ENCODE assay signal across 8 mouse cellular contexts in genomic region chr11:95042096-95042495, GRCm38 (mm10). TPM values are rescaled to one million over a fixed set of nuclear protein-coding genes. Genes with fewer than 3 reads are reported as not detected.
DNase-seq lines count a peak whose midpoint lies in the region.

No protein-coding gene starts in this region.

- peaks cover 45% of the 10 kb centered on the region for H3K4me1 ChIP-seq in megakaryocyte, embryonic 14.5 days

- peak overlapping the region; percentile 97 for H3K4me3 ChIP-seq in megakaryocyte, embryonic 14.5 days (replicated peaks)

- H3K36me3 ChIP-seq in megakaryocyte, embryonic 14.5 days (replicated peaks; ENCODE audit: low read length) = peaks cover 27% of the 10 kb centered on the region

- H3K27me3 ChIP-seq in megakaryocyte, embryonic 14.5 days (replicated peaks) = peaks cover 68% of the 10 kb centered on the region

- intact Hi-C loops in gastrocnemius, postnatal 14 days (cut with DNase I; ENCODE audit: low total_unique reads) = no loop called here

- H3K9me3 ChIP-seq in megakaryocyte, embryonic 14.5 days = no peaks in the 10 kb centered on the region

- peak; percentile 73 for DNase-seq in adrenal gland, adult 8-10 months
- DNase-seq in embryo, embryonic 10.5 days (ENCODE audit: low spot score) = peak; percentile 96
- DNase-seq in gastrocnemius, postnatal 14 days = peak; percentile 82
- DNase-seq in induced T-regulatory cell, adult 2 months (ENCODE audit: low read depth) = peak; percentile 80
- peak; percentile 75 to 76 for DNase-seq in left cerebral cortex, adult 8-10 months (ENCODE audit: low spot score in 2 of 2)
- peak; percentile 89 to 90 for DNase-seq in right cerebral cortex, postnatal 10 days (ENCODE audit: low spot score in 2 of 2)
- DNase-seq in yolk sac, embryonic 10.5 days (ENCODE audit: low spot score) = peak; percentile 77

RNA-seq across cellular contexts. Expression of gene Pdk2, which starts 0.9 kb away (rescaled TPM):
- 10 to 100 TPM; 60.9 to 90.5 (median 76.0) TPM for total RNA-seq in adrenal gland, adult 8-10 months (2022)
- 100 to 1,000 TPM; 330 to 344 TPM for total RNA-seq in gastrocnemius, postnatal 14 days (2021)
- 100 to 1,000 TPM; 112 to 125 (median 120) TPM for total RNA-seq in left cerebral cortex, adult 8-10 months (2022)
- polyA plus RNA-seq in megakaryocyte, embryonic 14.5 days (2012; ENCODE audit: insufficient read depth, low replicate concordance) = 35.1 and 38.6 TPM in 2 replicates

RNA-seq across cellular contexts. Expression of gene Samd14, which starts 32.4 kb away (rescaled TPM):
- total RNA-seq in adrenal gland, adult 8-10 months (2022) = 1 to 10 TPM; 3.9 to 9.1 (median 5.6) TPM
- total RNA-seq in gastrocnemius, postnatal 14 days (2021) = 1 to 10 TPM; 1.7 to 2.2 TPM
- total RNA-seq in left cerebral cortex, adult 8-10 months (2022) = 10 to 100 TPM; 24.4 to 28.9 (median 28.7) TPM
- polyA plus RNA-seq in megakaryocyte, embryonic 14.5 days (2012; ENCODE audit: insufficient read depth, low replicate concordance) = 775 and 2,394 TPM in 2 replicates

RNA-seq across cellular contexts. Expression of gene Itga3, which starts 34.5 kb away (rescaled TPM):
- total RNA-seq in adrenal gland, adult 8-10 months (2022) = 10 to 100 TPM; 40.8 to 74.6 (median 49.9) TPM
- total RNA-seq in gastrocnemius, postnatal 14 days (2021) = 1 to 10 TPM; 3.5 to 4.0 TPM
- 10 to 100 TPM; 15.9 to 22.5 (median 19.6) TPM for total RNA-seq in left cerebral cortex, adult 8-10 months (2022)
- 0.08 TPM in 1 of 2 replicates, not detected in the other for polyA plus RNA-seq in megakaryocyte, embryonic 14.5 days (2012; ENCODE audit: insufficient read depth, low replicate concordance)

RNA-seq across cellular contexts. Expression of gene Ppp1r9b, which starts 51.3 kb away (rescaled TPM):
- total RNA-seq in adrenal gland, adult 8-10 months (2022) = 100 to 1,000 TPM; 116 to 149 (median 131) TPM
- total RNA-seq in gastrocnemius, postnatal 14 days (2021) = 10 to 100 TPM; 38.7 to 38.8 TPM
- total RNA-seq in left cerebral cortex, adult 8-10 months (2022) = 100 to 1,000 TPM; 708 to 774 (median 713) TPM
- polyA plus RNA-seq in megakaryocyte, embryonic 14.5 days (2012; ENCODE audit: insufficient read depth, low replicate concordance) = 211 and 280 TPM in 2 replicates

Comparison
In these comparisons a context has a peak if more than half of its experiments do, and no peak if none do; other contexts are left out.
1. Peak in every context shown above with its lines: DNase-seq and H3K4me3 ChIP-seq.